Mouse (Mus musculus) retina, postnatal 7 days (tissue): ENCODE results near the gene Gm10642.
A peak's percentile ranks its signal among the peaks of the same experiment; 100 is the strongest.

Experiments used
- DNase-seq: peaks from one replicate; pipeline ENCODE4 v3.0.0-alpha.2; 2012; ENCODE audit warnings: low read depth, low spot score

Gene Gm10642

DNA sequence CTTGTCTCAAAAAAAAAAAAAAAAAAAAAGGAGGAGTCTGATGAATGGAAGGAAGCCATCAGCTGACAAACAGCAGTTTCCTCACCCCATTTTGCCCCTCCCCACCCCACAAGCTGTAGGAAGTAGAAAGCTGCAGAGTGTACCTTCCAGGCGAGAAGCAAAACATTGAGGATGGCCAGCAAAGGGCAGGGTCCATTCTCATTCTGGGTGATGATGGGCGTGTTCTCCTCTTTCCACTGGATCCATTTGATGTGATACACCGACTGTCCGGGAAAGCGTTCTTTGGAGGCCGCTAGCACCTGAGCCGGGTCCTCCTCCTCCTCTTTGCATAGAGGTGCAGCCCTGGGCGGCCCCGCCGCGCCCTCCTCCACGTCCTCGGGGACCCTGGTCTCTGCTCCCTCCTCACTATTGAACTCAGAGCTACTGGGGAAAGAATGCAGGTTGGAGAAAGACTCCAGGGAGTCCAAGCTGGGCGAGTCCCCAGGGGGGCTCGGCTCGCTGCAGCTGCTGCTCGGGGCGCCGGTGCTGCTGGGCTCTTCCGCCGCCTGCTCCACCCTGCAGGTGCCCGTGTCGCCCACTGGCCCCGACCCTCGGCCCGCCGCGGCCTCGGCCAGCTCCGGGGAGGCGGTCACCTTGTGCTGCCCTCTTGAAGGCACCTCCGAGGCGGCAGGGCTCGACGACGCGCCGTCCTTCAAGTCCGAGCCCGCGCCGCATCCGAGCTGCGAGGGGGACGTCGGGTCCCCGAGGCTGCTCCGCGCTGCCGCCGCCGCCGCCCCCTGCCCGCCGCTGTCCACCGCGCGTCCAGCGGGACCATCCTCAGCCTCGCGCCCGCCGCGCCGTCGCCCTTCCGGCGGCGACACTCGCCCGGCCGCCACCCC is at the start of gene Gm10642:
TSS of gene Gm10642 (plus strand) at position 122 of the 878 bp plus-strand sequence.
- DNase-seq, result peak; percentile 3

DNA sequence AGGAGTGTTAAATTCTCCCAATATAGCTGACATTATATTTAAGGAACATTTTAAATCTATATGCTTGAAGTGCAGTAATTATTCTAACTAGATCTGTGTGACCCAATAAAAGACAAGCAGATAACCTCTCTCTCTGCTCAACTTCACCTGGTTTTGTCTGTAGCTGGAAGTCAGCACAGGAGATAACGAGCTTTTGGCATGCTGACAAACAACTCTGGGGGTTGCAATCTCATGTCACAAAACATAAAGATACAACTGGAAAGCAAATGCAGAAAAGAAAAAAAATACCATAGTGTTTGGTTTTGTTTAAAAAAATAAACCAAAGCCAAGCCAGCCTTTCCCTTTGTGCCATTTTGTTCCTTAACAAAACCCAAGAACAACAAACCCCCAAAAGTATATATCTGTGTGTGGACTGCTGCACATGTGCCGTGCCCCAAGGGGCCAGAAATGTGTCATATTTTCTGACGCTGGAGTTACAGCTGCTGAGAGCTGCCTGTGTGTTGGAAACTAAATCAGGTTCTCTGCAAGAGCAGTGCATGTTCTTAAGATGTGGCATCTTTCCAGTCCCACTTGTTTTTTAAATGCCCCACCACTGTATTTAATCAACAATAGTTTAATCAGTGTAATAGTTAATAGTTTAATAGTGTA is 44.9 kb upstream of the Gm10642 start:
- no peak for DNase-seq

DNA sequence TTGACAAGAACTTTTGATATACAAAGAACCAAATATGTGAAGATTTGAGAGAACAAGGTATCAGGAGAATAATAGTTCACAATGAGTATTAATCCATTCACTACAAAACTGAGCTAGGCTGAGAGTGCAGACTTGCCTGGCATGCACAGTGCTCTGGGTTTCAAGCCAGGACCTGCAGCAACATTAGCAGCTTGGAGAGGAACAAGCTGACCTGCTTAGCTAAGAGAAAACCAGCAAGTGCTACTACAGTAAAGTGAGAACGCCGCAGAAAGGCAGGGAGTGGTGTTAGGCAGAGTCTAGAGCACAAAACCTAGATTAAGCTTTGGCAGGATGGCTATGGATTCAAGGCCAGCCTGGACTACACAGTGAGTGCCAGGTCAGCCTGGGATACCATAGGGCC is 26.3 kb upstream of the Gm10642 start:
- no peak for DNase-seq

DNA sequence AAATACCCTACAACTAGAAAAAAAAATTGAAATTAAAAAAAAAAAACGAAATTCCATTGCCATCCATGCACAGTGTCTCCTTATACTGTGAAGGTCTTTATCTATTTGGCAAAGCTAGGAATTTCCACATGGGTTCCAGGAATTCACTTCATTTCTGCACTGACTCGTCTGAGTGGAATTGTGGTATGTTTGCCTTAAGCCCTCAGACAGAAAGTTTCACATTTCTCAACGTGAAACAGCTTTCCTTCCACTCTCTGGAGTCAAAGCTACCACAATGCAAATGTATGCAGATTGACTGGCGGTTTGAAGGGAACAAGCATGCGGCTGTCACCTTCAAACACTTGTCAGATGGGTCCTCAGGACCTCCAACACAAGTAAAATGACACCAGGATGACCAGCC is 24.4 kb upstream of the Gm10642 start:
- no peak for DNase-seq

DNA sequence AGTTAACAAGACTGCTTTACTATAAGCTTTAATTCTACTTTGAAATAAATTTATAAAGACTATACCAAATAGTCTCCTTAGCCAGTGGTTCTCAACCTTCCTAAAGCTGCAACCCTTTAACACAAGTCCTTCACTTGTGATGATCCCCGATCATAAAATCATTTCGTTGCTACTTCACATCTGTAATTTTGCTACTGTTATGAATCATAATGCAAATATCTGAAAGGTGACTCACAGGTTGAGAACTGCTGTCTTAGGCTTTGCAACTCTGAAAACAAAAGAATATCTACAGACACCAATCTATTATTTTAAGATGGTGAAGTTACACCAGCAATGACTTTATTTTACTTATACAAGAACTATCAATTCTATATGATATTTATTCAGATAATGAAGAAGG is 19.3 kb upstream of the Gm10642 start:
- DNase-seq, result no peak

GRCm38 (mm10) chr9:70650260-70650659 is 5.8 kb upstream of the Gm10642 start:
- no peak for DNase-seq

DNA sequence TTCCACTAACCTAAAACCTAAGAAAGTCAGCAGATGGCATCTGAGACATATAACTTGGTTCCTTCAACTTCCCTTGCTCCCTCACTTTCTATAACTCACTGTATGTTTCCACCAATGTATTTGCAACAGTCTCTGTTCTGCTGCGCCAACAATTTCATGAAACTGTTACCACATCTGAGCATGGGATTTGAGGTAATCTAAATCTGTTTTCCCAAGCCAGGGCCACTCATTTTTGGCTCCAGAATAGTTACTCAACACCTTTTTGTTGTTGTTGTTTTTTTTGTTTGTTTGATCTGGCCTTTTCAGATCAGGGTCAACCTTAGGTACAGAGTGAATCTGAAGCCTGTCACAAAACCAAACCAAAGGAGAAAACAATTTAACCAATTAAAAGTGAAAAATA is 5.1 kb upstream of the Gm10642 start:
- DNase-seq, result no peak

- DNase-seq, result no peak
These were observed 3.8 kb upstream of the Gm10642 start for GRCm38 (mm10) chr9:70652221-70652620.

DNA sequence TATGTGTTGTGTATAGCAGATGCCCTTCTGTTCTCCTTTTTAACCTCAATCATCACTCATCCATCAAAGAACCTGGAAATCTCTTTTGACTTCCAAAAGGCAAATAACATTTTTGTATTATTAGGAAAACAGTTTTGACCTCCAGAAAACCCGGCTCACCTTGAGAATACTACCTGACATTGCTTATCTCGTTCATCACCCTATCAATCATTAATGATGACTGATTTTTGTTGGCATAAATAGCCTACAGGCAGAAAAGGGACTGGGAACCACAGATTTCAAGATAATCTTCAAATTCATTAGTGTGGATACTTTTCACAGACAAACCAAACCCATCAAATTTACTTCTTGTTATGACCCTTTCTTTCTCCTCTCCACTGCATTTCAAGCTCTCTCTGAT is 2.2 kb upstream of the Gm10642 start:
- no peak for DNase-seq

DNA sequence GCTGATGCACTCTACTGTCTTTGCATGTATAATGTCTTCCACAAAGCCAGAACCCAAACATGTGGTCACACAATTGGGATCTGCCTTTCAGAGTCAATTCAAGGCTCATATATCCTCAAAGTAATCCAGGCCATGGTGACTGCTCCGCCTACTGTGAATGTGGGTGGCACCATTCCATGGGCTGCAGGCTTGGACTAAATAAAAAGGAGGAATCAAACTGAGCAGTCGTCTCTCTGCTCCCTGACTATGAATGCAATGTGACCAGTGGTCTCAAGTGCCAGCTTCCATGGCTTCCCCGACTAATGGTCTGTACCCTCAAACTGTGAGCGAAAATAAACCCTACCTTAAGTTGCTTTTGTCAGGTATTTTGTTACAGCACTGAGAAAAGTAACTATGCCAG is 1.6 kb upstream of the Gm10642 start:
- no peak for DNase-seq

GRCm38 (mm10) chr9:70655764-70656129 is 304 bp upstream of the Gm10642 start:
- no peak for DNase-seq

DNA sequence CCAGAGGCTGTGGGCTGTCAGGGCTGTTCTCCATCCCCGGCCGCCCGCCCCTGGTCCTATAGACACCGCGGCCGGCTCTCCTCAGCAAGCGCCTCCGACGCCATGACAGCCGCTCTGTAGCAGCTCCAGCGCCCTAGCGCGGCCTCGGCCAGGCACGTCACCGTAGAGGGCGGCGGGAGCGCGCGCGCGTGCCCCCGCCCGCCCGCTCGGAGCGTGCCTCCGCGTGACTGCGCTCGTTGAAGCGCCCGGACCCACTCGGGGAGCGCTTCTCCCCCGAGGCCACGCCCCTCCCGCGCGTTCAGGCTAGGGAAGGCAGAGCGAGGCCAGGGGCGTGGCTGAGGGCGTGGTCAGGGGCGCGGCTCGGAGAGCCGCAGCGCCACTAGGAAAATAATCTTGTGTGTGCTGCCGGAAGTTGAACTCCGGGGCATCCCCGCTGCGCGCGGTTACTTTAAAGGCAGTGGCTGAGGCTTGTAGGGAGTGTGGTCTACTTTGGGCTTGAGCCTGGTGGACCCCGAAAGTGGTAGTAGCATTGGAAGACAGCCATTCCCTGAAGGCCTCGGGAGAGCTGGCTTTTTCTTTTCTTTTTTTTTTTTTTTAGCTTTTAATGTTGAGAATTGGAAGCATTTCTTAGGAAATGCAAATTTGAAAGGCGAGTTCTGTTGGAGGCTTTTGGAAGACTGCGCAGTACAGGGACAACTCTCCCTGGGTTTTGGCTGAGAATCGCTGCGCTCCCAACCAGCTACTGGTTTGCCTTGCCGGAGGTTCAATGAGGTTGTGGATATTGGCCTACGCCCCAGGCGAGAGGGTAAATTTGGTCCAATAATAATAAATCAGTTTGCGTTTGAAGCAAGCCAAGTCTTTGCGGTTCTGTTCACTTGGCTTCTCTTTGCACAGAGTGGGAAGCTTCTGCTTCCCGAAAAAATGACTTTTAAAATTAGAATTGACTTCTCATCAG is 1.2 kb downstream of the Gm10642 start, which contains the start of gene Mindy2:
TSS of gene Mindy2 (minus strand) at position 162 of the 955 bp plus-strand sequence.
- peak; percentile 99 for DNase-seq

GRCm38 (mm10) chr9:70658266-70658665 is 2.2 kb downstream of the Gm10642 start:
- DNase-seq, result no peak

DNA sequence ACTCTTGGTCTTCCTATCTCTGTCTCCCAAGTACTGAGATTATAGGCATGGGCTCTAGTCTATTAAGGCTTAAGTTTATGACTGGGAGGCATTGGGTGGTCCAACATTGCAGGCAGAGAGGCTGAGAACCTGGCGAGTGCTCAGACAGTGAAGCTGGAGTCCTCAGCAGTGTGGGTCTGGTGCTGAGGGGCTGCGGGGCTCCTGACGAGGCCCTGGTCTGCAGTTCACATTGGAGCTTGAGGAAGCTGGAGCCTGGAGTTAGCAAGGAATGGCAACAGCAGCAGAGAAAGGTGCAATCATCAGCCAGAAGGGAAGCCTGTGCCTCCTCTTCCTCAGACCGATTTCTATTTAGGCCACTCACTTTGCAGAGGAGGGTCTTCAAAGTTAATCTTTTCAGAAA is 8.8 kb downstream of the Gm10642 start:
- DNase-seq, result no peak

DNA sequence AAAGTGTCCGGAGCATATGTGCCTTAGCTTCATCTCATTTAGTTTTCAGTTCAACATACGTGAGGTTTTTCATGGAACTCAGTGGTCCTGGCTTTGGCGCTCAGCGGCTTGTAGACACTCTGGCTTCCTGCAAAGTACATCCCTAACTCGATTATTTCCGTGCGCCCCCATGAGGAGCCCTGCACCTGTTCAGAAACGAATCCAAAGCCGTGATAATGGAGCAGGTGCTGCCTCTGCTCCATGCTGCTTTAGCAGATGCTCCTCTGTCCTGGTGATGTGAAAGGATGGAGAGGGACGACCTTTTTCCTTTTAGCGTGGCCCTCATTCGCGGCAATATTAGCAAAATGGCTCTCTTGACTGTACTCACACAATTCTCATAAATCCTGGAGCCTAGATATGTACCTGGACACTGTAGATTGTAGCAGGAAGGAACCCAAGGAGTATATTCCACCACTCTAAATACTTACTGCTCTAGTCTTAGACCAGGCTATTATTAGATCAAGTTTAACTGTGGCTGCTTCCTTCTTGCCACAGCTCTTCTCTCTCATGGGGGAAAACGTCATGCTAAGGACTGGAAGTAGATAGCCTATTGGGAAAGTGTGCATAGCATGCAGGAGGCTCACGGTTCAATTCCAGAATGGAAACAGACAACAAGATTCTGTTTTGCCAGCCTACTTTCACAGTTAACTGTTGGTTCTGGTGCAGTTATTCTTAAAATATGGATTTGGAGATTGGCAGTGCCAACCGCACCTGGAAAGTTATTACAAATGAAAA is 9.5 kb downstream of the Gm10642 start:
- no peak for DNase-seq

- no peak for DNase-seq
These were observed 10.8 kb downstream of the Gm10642 start for GRCm38 (mm10) chr9:70666811-70667210.

DNA sequence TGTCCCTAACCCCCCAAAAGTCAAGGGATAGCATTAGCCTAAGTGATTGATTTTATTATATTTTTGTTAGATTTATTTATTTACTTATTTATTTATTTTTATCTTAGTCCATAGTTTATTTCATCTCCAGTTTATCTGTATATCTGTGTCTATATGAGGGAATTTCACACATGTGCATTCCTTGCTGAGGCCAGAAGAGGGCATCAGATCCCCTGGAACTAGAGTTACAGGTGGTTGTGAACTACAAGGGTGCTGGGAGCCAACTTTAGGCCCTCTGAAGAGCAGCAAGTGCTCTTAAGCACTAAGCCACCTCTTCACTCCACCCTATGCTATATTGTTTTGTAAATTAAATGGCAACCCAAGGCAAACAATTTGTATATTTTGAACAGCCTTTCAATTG is 12.0 kb downstream of the Gm10642 start:
- DNase-seq, result no peak

GRCm38 (mm10) chr9:70669197-70669596 is 13.1 kb downstream of the Gm10642 start:
- no peak for DNase-seq

GRCm38 (mm10) chr9:70670381-70670780 is 14.3 kb downstream of the Gm10642 start:
- DNase-seq, result no peak

GRCm38 (mm10) chr9:70671278-70671677 is 15.2 kb downstream of the Gm10642 start:
- no peak for DNase-seq
